Comparison of ENCODE assay signal across 8 mouse cellular contexts in the genomic region with DNA sequence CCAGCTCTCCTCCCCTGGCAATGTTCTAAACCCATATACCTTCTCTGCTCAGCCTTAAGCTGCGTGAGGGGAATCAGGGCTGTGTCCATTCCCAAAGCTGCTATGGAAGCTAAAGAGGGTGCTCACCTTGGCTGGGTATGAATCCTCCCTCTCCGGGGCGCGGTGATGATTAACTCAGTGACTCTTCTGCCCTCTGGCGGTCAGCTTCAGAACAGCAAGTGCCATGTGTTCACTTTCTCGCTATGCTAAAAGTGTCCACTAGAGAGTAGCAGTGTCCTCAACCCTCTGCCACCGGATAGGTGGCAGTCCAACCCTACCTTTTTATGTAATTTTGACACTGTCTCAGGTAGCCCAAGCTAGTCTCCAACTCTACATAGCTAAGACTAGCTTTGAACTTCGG. TPM values are rescaled to one million over a fixed set of nuclear protein-coding genes. Genes with fewer than 3 reads are reported as not detected.
DNase-seq lines count a peak whose midpoint lies in the region; ATAC-seq and TF ChIP-seq lines count a peak whose summit lies in the region.

No protein-coding gene starts in this region.

- no peaks in the 10 kb centered on the region for H3K27me3 ChIP-seq in MEL (ENCODE audit: control insufficient read depth in 1 of 2, insufficient read depth in 2 of 2, low read length in 2 of 2)
- no peaks in the 10 kb centered on the region for H3K27me3 ChIP-seq in cerebellum, adult 2 months (ENCODE audit: control insufficient read depth, insufficient read depth, low read length)
- H3K27me3 ChIP-seq in hindbrain, embryonic 12.5 days = no peaks in the 10 kb centered on the region
- H3K27me3 ChIP-seq in lung, postnatal 0 days (replicated peaks; ENCODE audit: insufficient read depth, low read length) = no peaks in the 10 kb centered on the region

- no peak for TF ChIP-seq EP300 in MEL (IDR thresholded peaks at IDR 0.05; ENCODE audit: low read depth in 1 of 2, low read length in 2 of 2)
- no peak for TF ChIP-seq EP300 in lung, postnatal 0 days (IDR thresholded peaks at IDR 0.05)

- no peaks in the 10 kb centered on the region; a peak in 1 of 4 replicates for H3K4me1 ChIP-seq in MEL (ENCODE audit: control insufficient read depth in 1 of 2, insufficient read depth in 2 of 2, low read length in 2 of 2)
- peaks cover under 1% of the 10 kb centered on the region; the same call in 1 of the 2 replicates for H3K4me1 ChIP-seq in cerebellum, adult 2 months (ENCODE audit: control insufficient read depth, insufficient read depth, low read length)
- H3K4me1 ChIP-seq in hindbrain, embryonic 12.5 days = peaks cover 2% of the 10 kb centered on the region; the same call in 1 of the 2 replicates
- no peaks in the 10 kb centered on the region for H3K4me1 ChIP-seq in lung, postnatal 0 days (ENCODE audit: insufficient read depth, low read depth, low read length)

- no peak overlapping the region for H3K4me2 ChIP-seq in hindbrain, embryonic 12.5 days (replicated peaks)
- no peak overlapping the region for H3K4me2 ChIP-seq in lung, postnatal 0 days (replicated peaks; ENCODE audit: low read depth, low read length)

- H3K36me3 ChIP-seq in MEL (ENCODE audit: control insufficient read depth in 1 of 2, insufficient read depth in 2 of 2, low read length in 2 of 2) = no peaks in the 10 kb centered on the region
- H3K36me3 ChIP-seq in hindbrain, embryonic 12.5 days = no peaks in the 10 kb centered on the region
- H3K36me3 ChIP-seq in lung, postnatal 0 days (ENCODE audit: insufficient read depth, low read length) = no peaks in the 10 kb centered on the region

- peak; percentile 71 for TF ChIP-seq RAD21 in MEL (IDR thresholded peaks at IDR 0.05; ENCODE audit: low read depth, low read length)

- H3K79me2 ChIP-seq in MEL (ENCODE audit: control insufficient read depth, insufficient read depth, low read length, poor library complexity) = no peaks in the 10 kb centered on the region

- no peak for TF ChIP-seq POLR2A in MEL (IDR thresholded peaks at IDR 0.05; ENCODE audit: control insufficient read depth in 1 of 2, insufficient read depth in 1 of 2, low read depth in 1 of 2, low read length in 2 of 2, poor library complexity in 1 of 2)
- no peak for TF ChIP-seq POLR2A in cerebellum, adult 2 months (IDR thresholded peaks at IDR 0.05; ENCODE audit: borderline replicate concordance, insufficient read depth, low read length)

- TF ChIP-seq CTCF in MEL (IDR thresholded peaks at IDR 0.05 in 2 of 3, conservative IDR thresholded peaks at IDR 0.05 in 1 of 3; ENCODE audit: control insufficient read depth in 1 of 3, insufficient read depth in 1 of 3, low read depth in 2 of 3, low read length in 3 of 3, poor library complexity in 1 of 3, severe bottlenecking in 1 of 3) = peak; percentile 90 to 100 (median 99)
- peak; percentile 100 for TF ChIP-seq CTCF in cerebellum, adult 2 months (IDR thresholded peaks at IDR 0.05; ENCODE audit: borderline replicate concordance, insufficient read depth, low read depth, low read length)
- peak; percentile 100 for TF ChIP-seq CTCF in lung, postnatal 0 days (IDR thresholded peaks at IDR 0.05)

- peak; percentile 86 for DNase-seq in MEL (ENCODE audit: low read depth, low spot score)
- peak; percentile 86 to 94 for DNase-seq in cerebellum, adult 2 months
- peak; percentile 95 to 97 for DNase-seq in layer of hippocampus, postnatal 10 days (ENCODE audit: low spot score in 2 of 2)
- DNase-seq in lung, postnatal 0 days (ENCODE audit: low spot score) = peak; percentile 90
- peak; percentile 82 for DNase-seq in ovary, postnatal 36 days (ENCODE audit: low spot score)
- peak; percentile 92 for DNase-seq in thymus, postnatal 25 days

- whole genome bisulfite sequencing in cerebellum, adult 2 months = 2% methylated on average over 8 of the region's 8 CpGs
- WGBS in hindbrain, embryonic 12.5 days = 1% methylated on average over 8 of the region's 8 CpGs
- under 1% methylated on average over 8 of the region's 8 CpGs for whole genome bisulfite sequencing in lung, postnatal 0 days

- no peak overlapping the region for H3K4me3 ChIP-seq in MEL (ENCODE audit: control insufficient read depth in 1 of 2, insufficient read depth in 1 of 2, low read depth in 2 of 2, low read length in 2 of 2)
- H3K4me3 ChIP-seq in cerebellum, adult 2 months (replicated peaks; ENCODE audit: insufficient read depth, low read depth, low read length) = no peak overlapping the region
- H3K4me3 ChIP-seq in hindbrain, embryonic 12.5 days = no peak overlapping the region
- H3K4me3 ChIP-seq in lung, postnatal 0 days (ENCODE audit: low read depth, low read length) = no peak overlapping the region

- H3K9ac ChIP-seq in MEL (ENCODE audit: control insufficient read depth, low read depth, low read length, poor library complexity, severe bottlenecking) = no peak overlapping the region
- H3K9ac ChIP-seq in hindbrain, embryonic 12.5 days = no peak overlapping the region
- no peak overlapping the region for H3K9ac ChIP-seq in lung, postnatal 0 days (replicated peaks; ENCODE audit: low read depth)

- no peaks in the 10 kb centered on the region for H3K9me3 ChIP-seq in MEL (replicated peaks; ENCODE audit: insufficient read depth, low read length)
- no peaks in the 10 kb centered on the region for H3K9me3 ChIP-seq in hindbrain, embryonic 12.5 days (replicated peaks)
- no peaks in the 10 kb centered on the region for H3K9me3 ChIP-seq in lung, postnatal 0 days (ENCODE audit: low read length)

- H3K27ac ChIP-seq in MEL (ENCODE audit: control insufficient read depth, low read depth, low read length) = no peak overlapping the region
- no peak overlapping the region for H3K27ac ChIP-seq in cerebellum, adult 2 months (ENCODE audit: insufficient read depth, low read length)
- H3K27ac ChIP-seq in hindbrain, embryonic 12.5 days = no peak overlapping the region
- H3K27ac ChIP-seq in lung, postnatal 0 days (ENCODE audit: low read length) = no peak overlapping the region

- peak; percentile 85 for ATAC-seq in frontal cortex, adult (ENCODE audit: low TSS enrichment)
- ATAC-seq in hindbrain, embryonic 12.5 days (ENCODE audit: low FRiP score) = peak; percentile 71
- ATAC-seq in lung, postnatal 0 days = peak; percentile 52

TF ChIP-seq in MEL, 35 proteins besides CTCF, POLR2A, EP300 and RAD21 (continues in another document):
- TF ChIP-seq ZC3H11A (IDR thresholded peaks at IDR 0.05; ENCODE audit: low read depth, low read length) (peak; percentile 75), E2F4 (IDR thresholded peaks at IDR 0.05; ENCODE audit: borderline replicate concordance, low read depth, low read length) (no peak), MAFK (IDR thresholded peaks at IDR 0.05; ENCODE audit: borderline replicate concordance, low read depth, low read length) (no peak), SIN3A (IDR thresholded peaks at IDR 0.05; ENCODE audit: low read length) (peak; percentile 34; the same call in 1 of the 2 replicates), USF1 (IDR thresholded peaks at IDR 0.05; ENCODE audit: low read depth, low read length) (peak; percentile 56; the same call in 1 of the 2 replicates), BHLHE40 (IDR thresholded peaks at IDR 0.05; ENCODE audit: borderline replicate concordance, low read depth, low read length) (0 out of 2 replicates have a peak, but pooled peaks have one; percentile 16), POLR2AphosphoS2 (IDR thresholded peaks at IDR 0.05; ENCODE audit: low read length) (no peak), TCF12 (IDR thresholded peaks at IDR 0.05; ENCODE audit: low read depth, low read length) (no peak), GABPA (IDR thresholded peaks at IDR 0.05; ENCODE audit: low read depth, low read length) (no peak), NRF1 (IDR thresholded peaks at IDR 0.05; ENCODE audit: insufficient read depth, low read depth, low read length, poor library complexity, severe bottlenecking) (no peak), MYC (IDR thresholded peaks at IDR 0.05; ENCODE audit: low read depth, low read length) (peak; percentile 91), ETS1 (IDR thresholded peaks at IDR 0.05; ENCODE audit: low read depth, low read length) (no peak), ELF1 (IDR thresholded peaks at IDR 0.05; ENCODE audit: low read depth, low read length) (no peak), MEF2A (IDR thresholded peaks at IDR 0.05; ENCODE audit: extremely low read depth, insufficient replicate concordance, low read depth, low read length, poor library complexity, severe bottlenecking) (no peak), MAX (IDR thresholded peaks at IDR 0.05; ENCODE audit: low read length) (peak; percentile 77), UBTF (IDR thresholded peaks at IDR 0.05; ENCODE audit: borderline replicate concordance, insufficient read depth, low read depth, low read length) (no peak), POLR2AphosphoS5 (IDR thresholded peaks at IDR 0.05; ENCODE audit: borderline replicate concordance, low read depth, low read length) (no peak), HCFC1 (IDR thresholded peaks at IDR 0.05; ENCODE audit: low read depth, low read length) (no peak), MYB (IDR thresholded peaks at IDR 0.05; ENCODE audit: low read depth, low read length) (no peak), MAZ (IDR thresholded peaks at IDR 0.05; ENCODE audit: low read depth, low read length) (no peak), ZMIZ1 (IDR thresholded peaks at IDR 0.05; ENCODE audit: low read depth, low read length) (no peak), NELFE (IDR thresholded peaks at IDR 0.05; ENCODE audit: low read depth, low read length) (no peak), CHD2 (IDR thresholded peaks at IDR 0.05; ENCODE audit: low read length) (no peak), MXI1 (IDR thresholded peaks at IDR 0.05; ENCODE audit: low read depth, low read length) (no peak)

RNA-seq across cellular contexts. Expression of gene Chst3, which starts 26.0 kb away (rescaled TPM):
- not detected in 2 replicates for total RNA-seq in MEL (2012; rRNA removed)
- polyA plus RNA-seq in MEL (2012; ENCODE audit: insufficient read depth in 1 of 2, insufficient read length in 2 of 2, low read depth in 1 of 2, low replicate concordance in 2 of 2, missing spikeins in 1 of 2) = under 1 TPM in 1 of 2 experiments, not detected in 1; 0.08 TPM
- 2.2 TPM in 2 replicates for polyA plus RNA-seq in cerebellum, adult 2 months (2012; rRNA removed)
- 3.2 and 3.7 TPM in 2 replicates for polyA plus RNA-seq in hindbrain, embryonic 12.5 days (2016; fragmentation: Nextera tagmentation; extraction: Ambion mirVana)
- total RNA-seq in layer of hippocampus, postnatal 10 days (2021) = 1 to 10 TPM; 2.5 to 3.3 TPM
- 1.8 TPM in 2 replicates for polyA plus RNA-seq in lung, postnatal 0 days (2015; fragmentation: Nextera tagmentation; extraction: Ambion mirVana)

RNA-seq across cellular contexts. Expression of gene Psap, which starts 32.4 kb away (rescaled TPM):
- 102 and 106 TPM in 2 replicates for total RNA-seq in MEL (2012; rRNA removed)
- 100 to 1,000 TPM in 1 of 2 experiments, 10 to 100 TPM in 1; 56.8 to 153 TPM for polyA plus RNA-seq in MEL (2012; ENCODE audit: insufficient read depth in 1 of 2, insufficient read length in 2 of 2, low read depth in 1 of 2, low replicate concordance in 2 of 2, missing spikeins in 1 of 2)
- polyA plus RNA-seq in cerebellum, adult 2 months (2012; rRNA removed) = 2,061 and 2,091 TPM in 2 replicates
- 102 and 104 TPM in 2 replicates for polyA plus RNA-seq in hindbrain, embryonic 12.5 days (2016; fragmentation: Nextera tagmentation; extraction: Ambion mirVana)
- 1,000 to 10,000 TPM; 1,223 to 1,254 TPM for total RNA-seq in layer of hippocampus, postnatal 10 days (2021)
- 120 and 128 TPM in 2 replicates for polyA plus RNA-seq in lung, postnatal 0 days (2015; fragmentation: Nextera tagmentation; extraction: Ambion mirVana)

Comparison
In these comparisons a context has a peak if more than half of its experiments do, and no peak if none do; other contexts are left out.
1. RNA of gene Psap, which starts 32.4 kb away (polyA plus RNA-seq): 2,061 to 2,091 TPM in cerebellum, adult 2 months; 56.8 to 153 TPM in MEL, 120 to 128 TPM in lung, postnatal 0 days and 102 to 104 TPM in hindbrain, embryonic 12.5 days; every median in the first group is over 10 times any median in the second.
2. Peak in every context shown above with its lines, with median percentiles within 50 percentile points of each other: DNase-seq, CTCF ChIP-seq and ATAC-seq.